Mouse (Mus musculus): Measurements from ENCODE around the gene Lrrk2.
"Not testable (repeated sequence)": the region's sequence is repeated elsewhere in the genome, so short reads cannot be mapped to it uniquely, and the experiment has no call there.

Gene Lrrk2

DNA sequence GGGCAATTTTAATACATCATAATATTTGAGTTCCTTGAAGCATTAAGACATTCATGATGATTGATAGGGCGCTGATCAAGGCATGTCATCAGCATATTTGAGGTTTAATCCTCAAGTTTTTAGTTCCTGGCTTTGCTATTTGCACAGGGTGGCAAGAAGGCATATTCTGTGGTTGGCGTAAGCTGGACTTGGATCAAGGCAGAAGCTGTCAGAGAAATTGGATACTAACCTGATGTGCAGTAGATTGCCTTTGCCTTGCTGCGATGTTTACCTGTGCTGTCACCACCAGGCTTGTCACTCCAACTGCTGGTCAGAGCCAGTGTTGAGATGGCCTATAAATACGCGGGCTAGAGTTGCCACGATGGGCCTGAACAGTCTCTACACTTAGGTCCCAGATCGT, 165.0 kb downstream of the Lrrk2 start, which contains the start of gene Smgc:
Gene Smgc, plus strand, starts transcription at position 301 of the 400 bp plus-strand sequence.
- no peak for DNase-seq (ENCODE audit: low spot score)

DNA sequence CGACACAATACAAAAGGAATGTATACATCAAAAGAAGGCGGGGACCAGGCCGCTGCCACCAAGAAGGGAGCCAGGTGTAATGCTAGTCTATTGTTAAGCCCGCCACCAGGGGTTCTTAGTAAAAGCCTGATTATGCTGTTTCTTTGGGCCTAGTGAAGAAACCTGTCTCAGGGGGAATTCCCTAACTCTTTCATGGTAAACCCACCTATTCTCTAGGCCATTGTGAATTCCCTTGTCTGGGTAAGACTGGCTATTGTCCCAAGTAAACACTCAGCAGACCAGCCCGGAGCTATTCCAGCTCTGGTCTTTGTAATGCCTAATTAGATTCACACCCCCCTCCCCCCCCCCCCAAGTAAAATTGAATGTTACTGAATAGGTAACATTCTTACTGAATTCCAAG, 191.2 kb downstream of the Lrrk2 start:
- DNase-seq (ENCODE audit: low spot score) = not testable (repeated sequence)
